Mouse (Mus musculus): ENCODE results near the gene Cdc42se1.

DNA sequence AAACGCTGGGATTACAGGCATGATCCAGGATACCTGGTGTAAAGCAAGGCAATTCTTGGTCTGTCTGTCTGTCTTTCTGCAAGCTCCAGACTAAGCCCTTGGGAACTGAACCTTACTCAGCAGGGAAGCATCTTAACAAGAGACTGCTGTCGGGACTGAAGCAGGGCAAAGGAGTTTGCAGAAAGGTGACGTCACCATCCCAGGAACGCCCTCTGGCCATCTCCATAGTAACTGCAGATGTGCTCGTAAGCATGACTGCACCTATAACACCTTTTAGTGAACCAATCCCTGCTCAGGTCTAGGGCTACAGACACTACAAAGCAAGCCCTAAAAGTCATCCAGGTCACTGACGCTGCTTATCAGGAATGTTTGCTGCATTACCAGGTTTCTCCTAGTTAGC is 4.2 kb upstream of the Cdc42se1 start:
- TF ChIP-seq POLR2A (IDR thresholded peaks at IDR 0.05; ENCODE audit: borderline replicate concordance, extremely low read depth, low read depth, low read length) (no peak), CTCF (IDR thresholded peaks at IDR 0.05; ENCODE audit: insufficient read depth, low read length) (no peak)
